Mouse (Mus musculus) adrenal gland, adult 2 months (tissue): ENCODE data around the gene Ms4a18. TPM values are rescaled to one million over a fixed set of nuclear protein-coding genes. Genes with fewer than 3 reads are reported as not detected.

Source experiments
- DNase-seq: peaks from one replicate; pipeline ENCODE4 v3.0.0; 2021
- long read RNA-seq: library from polyadenylated mRNA; stranded (forward); transcript quantifications from one replicate; pipeline ENCODE4 v2.0.0, GENCODE M21; 2021
- polyA plus RNA-seq: library from polyadenylated mRNA; depleted of rRNA; stranded (reverse); fragments of >200 nt; gene quantifications from 2 replicates; pipeline ENCODE4 v1.2.3, GENCODE M21; 2012; rRNA removed
- total RNA-seq, 2 experiments: library from RNA; stranded (reverse); gene quantifications; 2 replicates each; pipeline ENCODE4 v1.2.3; 2021

Gene Ms4a18
- not detected for total RNA-seq
- polyA plus RNA-seq = not detected in 2 replicates
- long read RNA-seq = 0 reads

- no peak for DNase-seq
These were observed at the start of gene Ms4a18 for GRCm38 (mm10) chr19:11017891-11018290. Ms4a18 (minus strand) TSS chr19:11018031.

GRCm38 (mm10) chr19:11065202-11065875 is 47.5 kb upstream of the Ms4a18 start:
- no peak for DNase-seq

GRCm38 (mm10) chr19:11060900-11061299 is 43.1 kb upstream of the Ms4a18 start:
- DNase-seq = no peak

GRCm38 (mm10) chr19:11059967-11060366 is 42.1 kb upstream of the Ms4a18 start:
- DNase-seq = no peak

GRCm38 (mm10) chr19:11055700-11056099 is 37.9 kb upstream of the Ms4a18 start:
- DNase-seq = peak; percentile 16

GRCm38 (mm10) chr19:11053277-11053676 is 35.4 kb upstream of the Ms4a18 start:
- no peak for DNase-seq

- no peak for DNase-seq
These were observed 35.0 kb upstream of the Ms4a18 start for GRCm38 (mm10) chr19:11052877-11053276.

- no peak for DNase-seq
These were observed 32.5 kb upstream of the Ms4a18 start for GRCm38 (mm10) chr19:11050286-11050685.

- DNase-seq = no peak
These were observed 31.6 kb upstream of the Ms4a18 start for GRCm38 (mm10) chr19:11049426-11049825.

GRCm38 (mm10) chr19:11048503-11048902 is 30.7 kb upstream of the Ms4a18 start:
- DNase-seq = no peak

GRCm38 (mm10) chr19:11048009-11048408 is 30.2 kb upstream of the Ms4a18 start:
- no peak for DNase-seq

GRCm38 (mm10) chr19:11044996-11045711 is 27.3 kb upstream of the Ms4a18 start:
- DNase-seq = peak; percentile 74

- no peak for DNase-seq
These were observed 26.8 kb upstream of the Ms4a18 start for GRCm38 (mm10) chr19:11044671-11044995.

GRCm38 (mm10) chr19:11037570-11037969 is 19.7 kb upstream of the Ms4a18 start:
- no peak for DNase-seq

GRCm38 (mm10) chr19:11022382-11022781 is 4.6 kb upstream of the Ms4a18 start:
- no peak for DNase-seq

- no peak for DNase-seq
These were observed 580 bp downstream of the Ms4a18 start for GRCm38 (mm10) chr19:11017251-11017650.

GRCm38 (mm10) chr19:11015998-11016397 is 1.8 kb downstream of the Ms4a18 start:
- no peak for DNase-seq

GRCm38 (mm10) chr19:11015468-11015867 is 2.4 kb downstream of the Ms4a18 start:
- no peak for DNase-seq

- no peak for DNase-seq
These were observed 24.7 kb downstream of the Ms4a18 start, which contains the start of gene Ms4a15 for GRCm38 (mm10) chr19:10993150-10993549. Ms4a15 (minus strand) TSS chr19:10993250.

GRCm38 (mm10) chr19:10991911-10992310 is 25.9 kb downstream of the Ms4a18 start:
- DNase-seq = no peak

GRCm38 (mm10) chr19:10990751-10991150 is 27.1 kb downstream of the Ms4a18 start:
- no peak for DNase-seq

GRCm38 (mm10) chr19:10988563-10988962 is 29.3 kb downstream of the Ms4a18 start:
- no peak for DNase-seq

- peak; percentile 65 for DNase-seq
These were observed 31.9 kb downstream of the Ms4a18 start for GRCm38 (mm10) chr19:10985889-10986288.

- DNase-seq = no peak
These were observed 33.3 kb downstream of the Ms4a18 start for GRCm38 (mm10) chr19:10984551-10984950.
